Mouse (Mus musculus): ENCODE data around the gene Mterf4. TPM values are rescaled to one million over a fixed set of nuclear protein-coding genes. Genes with fewer than 3 reads are reported as not detected.
"Not testable (repeated sequence)": the region's sequence is repeated elsewhere in the genome, so short reads cannot be mapped to it uniquely, and the experiment has no call there.

The Mterf4 gene
- total RNA-seq (2021), result 29.1 and 32.4 TPM in 2 replicates
- long read RNA-seq, experiment 1, transcript Mterf4-201 (4 exons, 1,366 nt), result major isoform, 13 of 17 reads
- long read RNA-seq, experiment 1, partial matches to known transcripts, result 1 of 17 reads
- long read RNA-seq, experiment 1, other reads (novel, unspliced or antisense), result 2 of 17 reads
- long read RNA-seq, experiment 2, transcript Mterf4-201 (4 exons, 1,366 nt), result major isoform, 11 of 25 reads
- long read RNA-seq, experiment 2, transcript Mterf4-202 (3 exons, 1,525 nt), result minor isoform, 5 of 25 reads
- long read RNA-seq, experiment 2, partial matches to known transcripts, result 2 of 25 reads
- long read RNA-seq, experiment 2, other reads (novel, unspliced or antisense), result 5 of 25 reads

DNA sequence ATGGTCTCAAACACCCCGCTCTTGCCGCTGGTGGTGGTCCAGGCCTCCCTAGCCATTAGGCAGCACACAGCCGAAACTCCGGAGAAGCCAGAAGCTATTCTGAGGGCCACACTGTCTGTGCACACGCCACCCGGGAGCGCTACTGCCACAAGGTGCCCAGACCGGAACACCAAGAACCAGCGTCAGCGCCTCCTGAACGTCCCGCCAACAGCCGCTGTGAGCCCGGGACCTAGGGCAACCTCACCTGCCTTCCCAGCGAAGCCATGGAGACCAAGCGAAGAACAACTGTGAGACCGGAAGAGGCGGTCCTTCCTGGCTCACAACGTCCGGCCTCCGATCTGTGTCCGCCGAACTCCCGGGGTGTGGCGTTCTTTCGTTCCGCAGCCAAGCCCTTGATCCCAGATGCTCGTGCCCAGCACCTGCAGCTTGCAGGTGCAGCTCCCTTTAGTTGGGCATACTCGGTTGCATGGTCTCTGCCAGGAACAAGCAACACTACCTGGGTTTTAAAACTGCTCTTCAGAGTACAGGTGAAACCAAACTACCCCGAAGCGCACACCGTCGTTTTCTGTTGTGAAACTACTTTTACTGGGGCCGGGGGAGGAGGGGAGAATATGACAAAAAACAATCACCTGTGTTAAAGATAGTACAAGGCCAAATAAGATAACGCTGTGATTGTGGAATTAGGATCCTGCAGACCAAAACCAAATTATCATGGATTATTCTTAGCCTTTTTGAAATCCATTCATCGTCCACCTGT lies at the start of gene Mterf4:
TSS of gene Mterf4 (minus strand) at position 335 of the 757 bp plus-strand sequence.
- peak; percentile 91 for DNase-seq

DNA sequence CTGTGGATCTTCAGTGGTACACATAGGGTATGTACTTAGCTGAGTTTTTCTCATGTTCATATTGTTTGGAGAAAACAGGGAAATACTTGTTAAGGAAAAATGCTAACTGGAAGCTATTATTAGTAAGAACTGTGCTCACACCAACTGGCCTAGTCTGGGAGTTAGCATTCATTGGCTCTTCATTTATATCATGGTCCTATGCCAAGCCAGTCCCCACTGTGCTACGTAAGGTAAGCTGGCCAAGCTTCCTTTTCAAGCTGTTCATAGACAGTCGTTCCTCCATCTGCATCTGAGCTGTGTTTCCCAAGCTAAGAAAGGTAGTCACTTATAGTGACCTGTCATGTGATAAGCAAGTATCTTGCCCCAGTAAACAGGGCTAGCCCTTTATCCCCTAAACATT lies 47.0 kb upstream of the Mterf4 start:
- no peak for DNase-seq

DNA sequence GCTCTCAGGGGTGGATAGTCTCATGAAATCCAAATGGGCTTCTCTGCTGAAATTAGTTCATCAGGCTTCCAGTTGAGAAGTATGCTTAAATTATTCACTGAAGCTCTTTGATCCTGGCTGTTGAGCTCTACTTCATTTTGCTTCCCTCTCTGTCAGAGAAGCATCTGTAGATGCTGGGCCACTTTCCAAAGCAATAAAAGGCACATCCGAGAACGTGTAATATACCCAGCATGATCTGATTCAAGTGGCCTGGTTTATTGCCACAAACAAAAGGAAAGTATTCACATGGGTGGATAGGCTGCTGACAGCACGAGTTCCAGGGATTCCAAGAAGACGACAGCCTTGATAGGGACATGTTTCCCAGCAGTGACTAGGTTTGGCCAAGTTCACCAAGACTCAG lies 44.0 kb upstream of the Mterf4 start:
- no peak for DNase-seq

DNA sequence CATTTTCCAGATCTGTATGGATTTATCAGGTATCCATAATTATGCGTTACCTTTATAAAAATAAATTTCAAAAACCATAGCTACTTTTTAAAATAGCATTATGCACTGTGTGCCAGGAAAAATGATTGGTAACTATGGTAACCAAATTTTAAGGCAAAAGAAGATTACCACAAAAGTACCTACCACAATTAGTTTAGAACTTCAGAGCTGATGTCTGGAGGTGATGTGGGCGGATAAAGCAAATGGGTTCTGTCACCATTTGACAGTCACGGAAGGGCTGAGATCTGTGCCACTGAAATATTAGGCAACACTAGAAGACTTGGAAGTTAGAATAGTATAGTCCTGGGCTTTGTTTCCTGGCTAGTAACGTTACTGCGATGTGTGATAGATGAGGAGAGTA lies 41.5 kb upstream of the Mterf4 start:
- no peak for DNase-seq

DNA sequence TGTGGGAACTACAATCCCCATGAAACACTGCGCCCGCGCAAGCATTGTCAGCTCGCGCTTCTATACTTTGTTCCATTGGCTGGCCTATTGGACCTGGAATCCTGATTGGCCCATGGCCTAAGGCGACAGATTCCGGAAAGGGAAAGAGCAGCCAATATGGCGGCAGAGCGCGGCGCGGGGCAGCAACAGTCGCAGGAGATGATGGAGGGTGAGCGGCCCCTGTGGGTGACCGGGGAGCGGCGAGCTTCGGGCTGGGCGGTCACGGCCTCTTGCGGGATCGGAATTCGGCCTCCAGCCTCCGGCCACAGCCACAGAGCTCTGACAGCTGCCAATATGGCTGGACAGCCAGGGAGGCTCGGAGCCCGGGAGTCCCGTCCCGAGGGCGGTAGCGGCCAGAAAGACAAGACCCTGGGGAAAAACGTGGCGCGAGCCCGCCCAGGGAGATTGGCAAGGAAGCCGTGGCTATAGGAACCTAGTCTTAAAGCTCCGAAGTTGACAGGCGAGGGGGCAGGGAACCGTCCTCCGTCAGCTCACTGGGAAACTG lies 37.9 kb upstream of the Mterf4 start:
- DNase-seq, result peak; percentile 96

DNA sequence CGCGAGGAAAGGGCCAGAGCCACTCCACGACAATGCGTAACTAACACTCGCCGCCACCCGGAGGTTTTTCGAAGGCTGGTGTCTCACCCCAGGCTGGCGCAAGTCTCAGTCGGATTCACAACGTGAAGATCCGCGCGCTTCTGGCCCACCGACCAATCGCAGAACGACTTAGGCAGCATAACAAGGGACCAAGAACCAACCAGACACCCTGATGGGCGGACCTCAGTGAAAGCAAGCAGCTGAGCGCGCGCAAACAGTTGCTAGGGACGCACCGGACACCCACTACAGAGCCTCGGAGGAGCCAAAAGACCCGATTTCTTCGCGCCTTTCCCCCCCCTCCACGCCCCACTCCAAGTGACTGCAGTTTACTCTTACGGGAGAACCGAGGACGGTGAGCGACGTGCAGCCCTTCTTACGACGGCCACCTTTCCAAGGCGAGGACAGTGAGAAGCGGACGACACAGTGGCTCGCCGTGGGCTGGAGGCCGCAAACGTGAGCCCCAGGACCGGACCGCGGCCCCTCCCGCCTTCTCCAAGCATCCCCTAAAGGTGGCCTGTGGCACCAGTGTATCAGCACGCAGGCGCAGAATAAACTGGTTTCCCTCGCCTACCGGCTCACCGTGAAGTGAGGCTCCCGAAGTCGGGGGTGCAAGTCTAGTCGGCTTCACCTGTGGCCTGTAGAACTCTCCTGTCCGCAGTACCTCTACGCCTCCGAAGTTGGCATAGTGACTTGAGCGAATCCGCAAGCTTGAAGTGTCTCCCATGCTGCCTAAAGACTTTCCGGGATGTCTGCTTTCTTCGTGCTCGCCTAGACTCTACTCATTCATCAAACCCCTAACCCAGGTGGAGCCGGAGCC lies 37.2 kb upstream of the Mterf4 start, which contains the start of the genes Ppp1r7 and Pask:
TSS of gene Ppp1r7 (plus strand) at position 207 of the 856 bp plus-strand sequence.
TSS of gene Pask (minus strand) at position 835 of the 856 bp plus-strand sequence.
- peak; percentile 97 for DNase-seq

DNA sequence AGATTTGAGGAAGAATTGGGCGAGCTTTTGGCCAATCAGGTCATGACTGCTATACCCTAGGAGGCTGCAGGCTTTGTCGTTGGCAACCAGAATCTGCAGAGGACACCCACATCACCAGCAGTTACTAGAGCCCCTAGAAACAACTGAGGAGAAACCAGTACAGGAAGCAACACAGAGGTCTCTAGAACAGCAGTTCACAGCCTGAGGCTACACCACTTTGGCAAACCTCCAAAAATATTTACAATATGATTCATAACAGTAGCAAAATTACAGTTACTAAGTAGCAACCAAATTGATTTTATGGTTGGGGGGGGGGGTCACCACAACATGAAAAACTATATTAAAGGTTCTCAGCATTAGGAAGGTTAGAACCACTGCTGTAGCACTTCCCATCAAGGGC lies 28.9 kb upstream of the Mterf4 start:
- DNase-seq, result no peak

DNA sequence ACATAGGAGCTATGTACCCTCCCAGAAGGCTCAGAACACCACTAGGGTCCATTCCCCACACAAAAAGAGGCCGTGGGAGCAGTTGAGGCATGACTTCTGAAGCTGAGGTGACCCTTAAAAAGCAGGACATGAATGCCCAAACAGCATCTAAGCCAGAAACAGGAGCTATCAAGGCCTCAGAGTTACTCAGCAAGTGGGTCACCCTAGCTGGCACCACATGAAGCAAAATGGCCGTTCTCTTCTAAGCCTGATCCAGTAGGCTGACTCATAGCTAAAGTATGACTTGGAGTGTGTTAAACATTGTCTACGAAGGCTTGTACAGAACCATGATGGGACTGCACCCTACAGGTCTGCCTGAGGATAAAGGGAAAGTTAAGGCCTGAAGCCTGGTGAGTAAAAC lies 20.7 kb upstream of the Mterf4 start:
- DNase-seq, result peak; percentile 52

DNA sequence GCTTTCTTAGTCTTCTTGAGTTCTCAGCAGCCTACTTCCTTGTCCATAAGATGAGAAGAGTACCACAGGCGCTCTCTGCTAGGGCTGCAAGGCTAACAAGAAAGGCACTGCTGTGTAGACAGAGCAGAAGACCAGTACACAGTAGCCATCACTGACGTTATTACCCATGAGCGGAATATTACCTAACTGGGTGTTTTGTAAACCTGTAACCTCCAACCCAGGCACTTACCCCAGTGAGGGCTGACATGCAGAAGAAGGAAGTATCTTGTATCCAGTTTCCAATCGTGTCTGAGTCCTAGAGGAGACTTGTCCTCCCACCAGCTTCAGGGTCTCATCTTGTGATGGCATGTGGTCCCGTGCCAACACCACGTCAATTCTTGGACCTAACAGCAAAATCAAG lies 18.3 kb upstream of the Mterf4 start:
- DNase-seq, result no peak

DNA sequence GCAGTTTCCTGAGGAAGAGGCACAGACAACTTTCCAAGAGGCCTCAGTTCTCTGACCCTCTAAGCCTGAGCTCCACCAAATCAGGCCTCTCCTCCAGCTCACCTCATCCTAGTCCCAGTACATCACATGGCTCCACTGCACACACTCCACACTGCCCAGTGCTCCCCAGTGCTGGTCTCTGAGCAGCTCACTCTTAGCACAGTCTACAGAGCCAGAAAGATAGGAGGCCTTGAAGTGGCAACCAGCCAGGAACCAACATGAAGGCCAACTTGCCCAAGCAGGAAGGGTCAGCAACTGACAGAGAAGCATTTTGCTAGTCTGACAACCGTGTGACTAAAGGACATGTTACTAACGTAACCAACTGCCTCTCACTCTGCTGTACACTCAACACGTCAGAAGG lies 5.1 kb downstream of the Mterf4 start:
- peak; percentile 85 for DNase-seq

DNA sequence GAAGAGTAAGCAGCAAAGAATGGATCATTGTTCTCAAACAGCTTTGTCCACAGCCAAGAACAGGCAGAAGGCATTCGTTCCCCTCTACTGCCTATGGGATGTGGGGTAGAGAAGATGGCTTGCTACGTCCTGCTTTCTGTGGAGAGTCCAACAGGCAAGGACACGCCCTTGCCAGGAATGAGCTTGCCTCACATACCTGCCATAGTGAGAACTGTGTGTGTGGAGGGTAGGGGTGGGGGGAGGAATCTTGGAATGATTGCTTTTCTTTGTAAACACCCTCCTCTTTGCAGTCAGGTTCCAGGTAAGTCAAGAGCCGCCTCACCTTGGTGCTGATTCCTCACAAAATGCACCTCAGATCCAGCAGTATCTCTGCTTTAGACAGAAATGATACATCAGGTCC lies 5.9 kb downstream of the Mterf4 start:
- no peak for DNase-seq

DNA sequence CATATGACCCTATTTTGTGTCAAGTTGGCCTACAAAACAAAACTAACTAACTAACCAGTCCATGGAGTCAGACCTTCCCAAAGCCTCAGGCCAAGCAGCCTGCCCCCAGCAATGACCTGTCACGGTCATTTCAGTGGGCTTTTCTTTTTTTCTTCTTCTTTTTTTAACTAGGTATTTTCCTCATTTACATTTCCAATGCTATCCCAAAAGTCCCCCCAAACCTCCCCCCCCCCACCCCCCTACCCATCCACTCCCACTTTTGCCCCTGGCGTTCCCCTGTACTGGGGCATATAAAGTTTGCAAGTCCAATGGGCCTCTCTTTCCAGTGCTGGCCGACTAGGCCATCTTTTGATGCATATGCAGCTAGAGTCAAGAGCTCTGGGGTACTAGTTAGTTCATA lies 11.2 kb downstream of the Mterf4 start:
- not testable (repeated sequence) for DNase-seq

DNA sequence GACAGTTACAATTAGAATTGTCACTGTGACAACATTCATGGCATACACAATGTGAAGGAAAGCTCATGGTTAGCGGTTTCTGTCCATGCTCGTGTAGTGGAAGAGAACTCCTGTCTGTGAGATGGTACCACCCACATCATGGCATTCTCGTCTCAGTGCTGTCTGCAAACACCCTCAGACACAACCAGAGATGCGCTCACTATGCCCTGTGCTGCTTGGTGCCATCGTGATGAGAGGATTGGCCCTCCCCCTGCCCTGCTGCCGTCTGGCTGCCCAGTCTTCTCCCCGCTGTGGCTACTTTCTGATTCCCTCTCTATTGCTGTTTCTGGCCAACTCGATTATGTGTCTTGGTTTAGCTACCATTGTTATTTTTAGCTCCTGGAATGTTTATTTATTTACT lies 13.7 kb downstream of the Mterf4 start:
- no peak for DNase-seq

DNA sequence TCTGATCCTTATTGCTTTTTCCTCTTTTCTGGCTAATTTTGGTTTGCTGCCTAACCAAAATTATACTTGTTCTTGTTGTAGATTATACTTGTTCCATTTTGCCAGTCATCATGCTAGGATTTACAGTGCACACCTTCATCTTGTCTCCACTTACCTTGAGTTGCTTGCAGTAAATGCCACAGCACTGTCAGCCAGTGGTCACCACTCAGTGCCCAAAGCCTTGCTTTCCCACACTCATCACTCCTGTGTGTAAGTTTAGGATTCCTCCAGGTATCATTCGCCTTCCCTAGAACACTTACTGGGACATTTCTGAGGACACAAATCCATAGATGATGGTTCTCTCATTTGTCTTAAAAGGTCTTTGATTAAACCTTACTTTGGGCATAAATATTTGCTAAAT lies 14.1 kb downstream of the Mterf4 start:
- DNase-seq, result no peak

DNA sequence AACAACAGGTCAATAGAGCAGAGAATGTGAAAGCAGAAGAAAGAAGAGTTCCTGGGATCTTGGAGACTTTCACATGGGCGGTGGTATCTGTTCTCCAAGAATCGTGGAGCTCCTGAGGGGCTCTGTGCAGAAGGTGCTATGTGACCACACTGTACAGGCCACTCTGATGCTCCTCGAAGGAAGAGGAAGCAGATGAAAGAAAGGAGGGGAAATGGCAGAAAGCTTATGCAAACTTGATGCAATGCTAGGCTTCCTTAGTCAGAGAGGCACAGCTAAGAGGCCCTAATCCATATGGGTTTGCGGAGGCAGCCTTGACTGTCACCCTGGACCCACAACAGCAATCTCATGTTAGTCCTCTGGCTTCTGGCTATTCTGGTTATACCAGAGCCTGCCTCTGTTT lies 14.8 kb downstream of the Mterf4 start:
- DNase-seq, result no peak

DNA sequence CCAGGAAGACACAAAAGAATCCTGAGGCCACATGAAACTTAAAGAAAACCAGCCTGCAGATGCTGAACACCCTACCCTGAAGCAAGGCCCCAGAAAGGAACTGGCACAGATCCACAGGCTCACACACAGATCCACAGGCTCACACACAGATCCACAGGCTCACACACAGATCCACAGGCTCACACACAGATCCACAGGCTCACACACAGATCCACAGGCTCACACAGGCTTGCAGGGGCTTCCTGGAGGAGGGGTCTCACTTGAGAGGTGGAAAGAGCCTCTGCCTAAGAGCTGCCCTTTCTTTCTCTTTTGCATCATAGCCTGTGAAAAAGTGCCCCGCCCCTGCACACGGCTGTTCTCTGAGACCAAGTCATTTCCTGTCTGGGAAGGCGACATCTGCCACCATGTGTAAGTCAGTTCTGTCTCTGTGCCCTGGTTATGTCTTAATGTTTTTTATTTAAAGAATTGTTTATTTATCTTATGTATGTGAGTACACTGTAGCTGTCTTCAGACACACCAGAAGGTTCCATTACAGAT lies 16.0 kb downstream of the Mterf4 start:
- no peak for DNase-seq

DNA sequence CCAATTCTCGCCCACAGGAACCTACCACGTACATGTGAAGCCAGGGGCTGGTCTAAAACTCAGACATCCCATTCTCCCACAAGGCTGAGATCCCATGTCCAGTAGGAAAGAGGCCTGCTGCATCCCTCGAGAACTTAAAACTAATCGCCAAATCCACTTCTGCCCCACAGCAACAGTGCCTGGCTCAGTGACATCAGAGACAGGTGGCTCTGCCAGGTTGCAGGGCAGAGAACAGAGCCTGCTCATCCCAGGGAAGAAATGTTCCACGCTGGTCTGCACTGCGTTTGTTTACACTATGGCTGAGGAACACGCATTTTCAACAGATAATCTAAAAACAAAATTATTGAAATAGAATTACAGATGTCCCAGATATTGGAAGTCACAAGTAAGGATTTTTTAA lies 28.7 kb downstream of the Mterf4 start:
- no peak for DNase-seq

DNA sequence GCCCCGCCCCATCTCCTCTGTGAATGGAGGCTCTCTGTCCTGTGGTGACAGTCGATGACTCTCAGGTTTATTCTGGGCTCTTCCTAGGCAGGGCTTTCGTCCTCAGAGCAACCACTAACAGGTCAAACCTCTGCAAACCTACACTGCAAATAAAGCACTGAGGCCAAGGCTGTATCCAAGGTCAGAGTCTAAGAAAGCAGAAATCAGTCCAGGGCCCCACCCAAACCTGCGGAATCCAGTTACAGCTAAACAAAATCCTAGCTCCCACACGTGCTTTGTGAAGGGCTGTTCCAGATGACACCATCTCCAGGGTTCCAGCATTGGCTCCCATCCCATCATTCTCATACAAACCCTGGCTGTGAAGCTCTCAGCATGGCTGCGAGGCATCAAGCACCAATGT lies 30.2 kb downstream of the Mterf4 start:
- no peak for DNase-seq

DNA sequence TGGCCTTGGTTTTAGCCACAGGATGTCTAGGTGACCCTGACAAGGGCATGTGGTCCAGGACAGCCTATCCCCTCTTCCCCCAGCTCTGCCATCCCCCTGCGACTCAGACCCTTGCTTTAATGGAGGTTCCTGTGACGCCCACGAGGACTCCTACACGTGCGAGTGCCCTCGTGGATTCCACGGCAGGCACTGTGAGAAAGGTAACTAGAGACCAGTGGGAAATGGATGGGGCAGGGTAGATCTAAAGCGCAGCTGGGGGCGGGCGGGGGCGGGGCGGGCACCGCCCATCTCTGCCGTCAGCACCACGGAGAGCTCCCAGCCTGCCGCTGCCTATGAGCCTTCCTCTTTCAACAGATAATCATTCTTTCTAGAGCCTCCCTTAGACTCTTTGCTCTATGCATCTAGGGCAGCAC lies 33.3 kb downstream of the Mterf4 start:
- DNase-seq, result peak; percentile 59

DNA sequence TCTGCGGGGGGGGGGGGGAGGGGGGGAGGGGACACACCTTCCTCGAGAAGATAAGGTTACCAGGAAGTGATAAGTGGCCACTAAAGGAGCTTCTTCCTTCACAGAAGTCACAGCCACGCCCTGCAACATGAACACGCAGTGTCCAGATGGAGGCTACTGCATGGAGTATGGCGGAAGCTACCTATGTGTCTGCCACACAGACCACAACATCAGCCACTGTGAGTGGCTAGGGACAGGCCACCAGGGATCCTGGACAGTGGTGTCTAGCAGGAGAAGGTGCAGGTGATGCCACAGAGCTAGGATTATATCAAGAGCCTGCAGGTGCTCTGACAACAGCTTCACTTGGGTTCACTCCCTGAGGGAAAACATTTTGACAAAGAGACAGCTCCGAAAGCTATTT lies 34.0 kb downstream of the Mterf4 start:
- DNase-seq, result no peak

DNA sequence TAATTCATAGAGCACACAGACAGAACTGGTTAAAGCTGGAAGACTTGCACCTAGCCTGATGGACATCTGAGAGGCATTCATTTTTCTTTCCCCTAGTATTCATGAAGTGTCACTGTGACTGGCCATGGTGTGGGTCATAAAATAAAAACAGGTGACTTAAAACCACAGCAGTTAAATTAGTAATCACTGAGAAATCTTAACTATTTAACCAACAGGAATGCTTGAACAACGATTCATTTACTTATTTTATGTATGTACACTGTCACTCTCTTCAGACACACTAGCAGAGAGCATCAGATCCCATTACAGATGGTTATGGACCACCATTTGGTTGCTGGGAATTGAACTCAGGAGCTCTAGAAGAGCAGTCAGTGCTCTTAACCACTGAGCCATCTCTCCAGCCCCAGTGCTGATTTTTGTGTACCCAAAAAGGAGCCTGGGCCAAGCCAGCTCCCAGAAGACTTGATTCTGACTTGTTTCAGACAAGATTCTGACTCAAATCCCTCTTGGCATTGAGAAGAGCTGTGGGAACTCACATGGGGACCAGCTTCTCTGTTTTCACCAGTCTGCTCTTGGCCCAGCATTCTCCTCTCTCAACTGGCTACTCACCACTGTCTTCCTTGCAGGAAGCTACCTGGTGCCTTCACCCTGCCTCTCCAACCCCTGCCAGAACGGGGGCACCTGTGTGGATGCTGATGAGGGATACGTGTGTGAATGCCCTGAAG lies 35.0 kb downstream of the Mterf4 start:
- DNase-seq, result no peak

Measured in adrenal gland, postnatal 14 days (tissue).